Mouse (Mus musculus) 3134 (cell line): ENCODE results near the gene Pacsin2.

Experiments
- DNase-seq: peaks from one replicate; pipeline ENCODE4 v3.0.0-alpha.2; 2011; ENCODE audit warnings: low spot score; ENCODE audit not compliant: insufficient read length; ENCODE audit errors: extremely low read depth

Pacsin2 gene

GRCm38 (mm10) chr15:83345898-83346529, 118.4 kb downstream of the Pacsin2 start:
- DNase-seq: no peak

GRCm38 (mm10) chr15:83344956-83345355, 119.5 kb downstream of the Pacsin2 start:
- peak; percentile 58 for DNase-seq

- peak; percentile 35 for DNase-seq
Observed at GRCm38 (mm10) chr15:83344157-83344556, 120.2 kb downstream of the Pacsin2 start.

GRCm38 (mm10) chr15:83338908-83339307, 125.5 kb downstream of the Pacsin2 start:
- no peak for DNase-seq

- peak; percentile 53 for DNase-seq
Observed at GRCm38 (mm10) chr15:83337903-83338870, 126.2 kb downstream of the Pacsin2 start.

GRCm38 (mm10) chr15:83332373-83332772, 132.0 kb downstream of the Pacsin2 start:
- DNase-seq: no peak

- DNase-seq: no peak
Observed at GRCm38 (mm10) chr15:83328952-83329351, 135.5 kb downstream of the Pacsin2 start.
